Mouse (Mus musculus): ENCODE measurements around the gene Hif3a.
"Not testable (repeated sequence)": the region's sequence is repeated elsewhere in the genome, so short reads cannot be mapped to it uniquely, and the experiment has no call there.

Hif3a gene

DNA sequence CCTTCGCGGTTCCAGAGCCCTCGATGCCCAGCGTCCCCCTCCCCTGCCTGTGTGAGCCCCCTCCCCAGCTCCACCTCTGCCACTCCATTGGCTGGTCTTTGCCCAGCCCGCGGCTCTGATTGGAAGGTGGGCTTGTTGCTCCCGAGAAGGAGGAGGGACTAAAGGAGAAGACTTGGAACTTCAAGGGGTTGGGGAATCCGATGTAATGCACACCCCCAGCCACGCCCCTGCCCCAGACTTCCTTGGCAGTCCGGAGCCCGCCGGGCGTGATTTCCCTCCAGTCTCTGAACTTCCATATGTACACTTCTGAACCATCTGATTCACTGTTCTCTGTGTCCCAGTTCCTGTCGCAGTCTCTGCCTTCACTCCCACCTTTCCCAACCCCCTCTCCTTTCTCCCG, at the start of gene Hif3a:
Gene Hif3a (minus strand): TSS at position 39 of the 400 bp plus-strand sequence.
- DNase-seq (ENCODE audit: low spot score in 2 of 2) = no peak

- DNase-seq (ENCODE audit: low spot score in 2 of 2) = not testable (repeated sequence)
Observed at GRCm38 (mm10) chr7:17101631-17102030, 39.4 kb upstream of the Hif3a start.

GRCm38 (mm10) chr7:17091280-17091679, 29.1 kb upstream of the Hif3a start:
- peak in 1 of 2 experiments; percentile 10 for DNase-seq (ENCODE audit: low spot score in 2 of 2)

GRCm38 (mm10) chr7:17090058-17090585, 27.9 kb upstream of the Hif3a start:
- DNase-seq (ENCODE audit: low spot score in 2 of 2) = no peak

- DNase-seq (ENCODE audit: low spot score in 2 of 2) = no peak
Observed at GRCm38 (mm10) chr7:17087731-17088130, 25.5 kb upstream of the Hif3a start.

DNA sequence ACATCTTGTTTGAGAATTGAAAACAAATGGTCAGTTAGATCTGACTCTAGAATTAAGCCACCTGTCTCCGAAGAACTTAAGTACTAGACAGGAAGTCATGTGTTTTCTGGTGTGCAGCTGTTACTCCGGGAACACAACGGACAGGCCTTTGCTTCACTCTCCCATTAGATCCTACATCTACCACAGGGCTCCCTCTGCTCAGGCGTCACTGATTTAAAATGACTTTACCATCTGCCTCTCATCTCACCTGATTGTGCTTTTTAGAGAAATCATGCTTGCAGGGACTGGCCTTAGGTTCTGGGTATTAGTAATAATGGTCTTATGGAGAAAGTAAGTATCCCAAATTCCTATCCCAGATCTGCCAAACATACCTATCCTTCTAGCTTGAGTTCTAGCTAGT, 20.5 kb upstream of the Hif3a start:
- DNase-seq (ENCODE audit: low spot score in 2 of 2) = no peak

DNA sequence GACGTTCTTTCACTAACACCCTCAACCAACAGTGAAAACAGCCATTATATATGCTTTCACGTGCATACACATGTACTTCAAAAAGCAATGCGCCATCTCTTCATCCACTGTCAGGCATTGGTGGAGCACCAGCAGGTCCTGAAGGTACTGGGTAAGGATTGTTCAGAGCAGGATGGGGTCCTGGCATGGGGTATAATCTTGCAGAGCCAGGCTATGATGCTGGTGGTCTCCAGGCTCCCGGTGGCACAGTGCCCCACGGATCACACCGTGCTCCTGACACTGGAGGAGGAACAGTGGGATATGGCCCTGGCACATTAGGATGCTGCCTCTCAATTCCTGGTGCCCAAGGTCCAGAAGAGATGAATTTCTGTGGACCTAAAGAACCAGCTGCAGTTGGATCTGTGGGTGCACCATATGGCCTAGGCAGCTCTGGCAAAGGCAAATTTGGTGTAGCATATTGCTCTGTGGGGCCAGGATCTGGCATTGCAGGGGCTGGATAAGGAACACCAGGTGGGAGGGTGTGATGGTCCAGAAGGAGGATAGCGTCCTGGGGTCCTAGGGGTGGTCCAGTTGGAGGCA, 15.9 kb upstream of the Hif3a start:
- no peak for DNase-seq (ENCODE audit: low spot score in 2 of 2)

DNA sequence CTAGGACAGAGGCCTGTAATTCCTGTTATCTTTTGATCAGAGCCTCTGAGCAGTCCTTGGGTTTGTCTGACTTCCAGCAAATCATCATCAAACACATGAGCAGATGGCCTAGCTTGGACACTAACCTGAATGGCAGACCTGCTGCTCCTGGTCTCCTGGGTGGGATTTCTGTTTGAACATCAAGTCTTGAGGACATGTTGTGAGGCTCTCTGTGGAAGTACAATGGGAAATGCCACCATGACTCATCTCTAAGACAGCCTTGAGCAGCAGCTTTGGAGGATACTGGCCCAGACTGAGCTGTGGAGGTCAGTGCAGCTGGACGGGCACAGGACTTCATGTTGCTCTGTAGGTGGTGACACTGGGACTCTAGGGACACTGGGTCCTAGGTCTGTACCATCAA, 14.3 kb upstream of the Hif3a start:
- DNase-seq (ENCODE audit: low spot score in 2 of 2) = no peak

- DNase-seq (ENCODE audit: low spot score in 2 of 2) = peak; percentile 20 to 55
Observed at GRCm38 (mm10) chr7:17073904-17074615, 11.8 kb upstream of the Hif3a start, which contains the start of gene Psg16. Gene Psg16, plus strand, starts transcription at chr7:17074040.

DNA sequence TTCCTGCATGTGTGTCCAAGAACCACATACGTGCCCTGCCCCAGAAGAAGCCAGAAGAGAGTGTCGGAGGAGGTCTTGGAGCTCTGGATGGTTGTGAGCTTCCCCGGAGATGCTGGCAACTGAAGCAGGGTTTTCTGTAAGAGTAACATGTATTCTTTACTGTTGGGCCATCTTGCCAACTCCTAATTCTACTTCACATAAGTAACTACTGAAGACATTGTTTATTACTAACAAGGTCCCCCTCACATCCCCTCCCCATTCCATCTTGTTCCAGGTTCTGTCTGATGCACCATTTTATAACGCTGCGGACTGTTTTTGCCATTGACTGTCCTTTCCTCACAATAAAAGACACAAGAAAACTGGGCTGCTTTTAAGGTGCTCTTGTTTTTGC, 11.3 kb upstream of the Hif3a start:
- DNase-seq (ENCODE audit: low spot score in 2 of 2) = no peak

GRCm38 (mm10) chr7:17067651-17068050, 5.4 kb upstream of the Hif3a start:
- DNase-seq (ENCODE audit: low spot score in 2 of 2) = not testable (repeated sequence)

DNA sequence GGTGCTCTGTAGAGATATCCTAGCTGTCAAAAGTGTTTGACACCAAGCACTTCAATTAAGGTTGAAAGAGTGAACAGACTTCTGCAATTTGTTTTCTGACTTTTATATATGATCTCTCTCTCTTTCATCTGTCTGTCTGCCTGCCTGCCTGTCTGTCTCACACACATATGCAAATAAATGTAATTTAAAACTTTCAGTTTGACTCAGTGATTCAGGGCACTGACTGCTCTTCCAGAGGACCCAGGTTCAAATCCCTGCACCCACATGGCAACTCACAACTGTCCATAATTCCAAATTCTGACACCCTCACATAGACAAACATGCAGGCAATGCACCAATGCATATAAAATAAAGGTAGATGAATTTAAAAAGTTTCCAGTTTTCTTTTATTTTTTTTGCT, 4.8 kb upstream of the Hif3a start:
- no peak for DNase-seq (ENCODE audit: low spot score in 2 of 2)

GRCm38 (mm10) chr7:17066412-17066811, 4.2 kb upstream of the Hif3a start:
- peak; percentile 33 to 63 for DNase-seq (ENCODE audit: low spot score in 2 of 2)

- DNase-seq (ENCODE audit: low spot score in 2 of 2) = no peak
Observed at GRCm38 (mm10) chr7:17065620-17066019, 3.4 kb upstream of the Hif3a start.

- DNase-seq (ENCODE audit: low spot score in 2 of 2) = no peak
Observed at GRCm38 (mm10) chr7:17062845-17063244, 618 bp upstream of the Hif3a start.

DNA sequence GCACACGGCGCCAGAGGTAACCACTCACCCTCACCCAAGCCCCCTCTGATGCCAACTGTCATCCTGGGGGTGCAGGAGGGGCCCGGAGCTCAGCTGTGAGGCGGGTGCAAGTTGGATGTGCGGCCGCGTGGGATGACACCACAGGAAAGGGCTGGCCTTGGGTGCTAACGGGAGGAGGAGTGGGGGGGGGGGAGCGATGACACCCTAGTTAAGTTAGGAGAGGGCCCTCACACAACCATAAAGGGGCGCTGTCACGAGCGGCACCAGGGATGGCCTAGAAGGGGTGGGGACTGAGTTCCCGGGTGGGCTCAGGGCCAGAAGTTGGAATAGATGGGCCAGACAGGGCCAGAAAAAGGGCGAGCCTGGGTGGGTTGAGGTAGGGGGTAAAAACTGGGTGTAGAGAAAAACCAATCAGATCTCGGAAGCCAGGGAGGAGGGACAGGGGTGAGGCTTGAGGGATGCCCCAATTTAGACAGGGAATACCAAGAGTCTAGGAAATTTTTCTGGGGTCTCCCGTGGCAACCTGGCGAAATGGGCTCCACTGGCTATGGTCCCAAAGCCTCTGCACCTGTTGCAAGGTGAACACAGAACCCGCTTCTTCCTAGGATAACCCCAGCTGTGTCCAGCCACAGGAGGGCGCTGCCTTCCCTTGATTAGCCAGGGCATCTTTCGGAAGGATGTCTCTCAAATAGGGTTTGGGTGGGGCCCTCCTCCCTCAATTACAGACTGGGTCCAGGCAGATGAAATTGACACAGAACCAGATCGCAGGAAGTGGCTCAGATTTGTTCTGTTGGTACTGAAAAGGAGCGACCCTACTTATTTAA, 1.2 kb downstream of the Hif3a start:
- DNase-seq (ENCODE audit: low spot score in 2 of 2) = no peak

GRCm38 (mm10) chr7:17060031-17060781, 2.0 kb downstream of the Hif3a start:
- no peak for DNase-seq (ENCODE audit: low spot score in 2 of 2)

- no peak for DNase-seq (ENCODE audit: low spot score in 2 of 2)
Observed at GRCm38 (mm10) chr7:17059463-17059844, 2.8 kb downstream of the Hif3a start.

GRCm38 (mm10) chr7:17058816-17059462, 3.3 kb downstream of the Hif3a start:
- DNase-seq (ENCODE audit: low spot score in 2 of 2) = peak in 1 of 2 experiments; percentile 55

- DNase-seq (ENCODE audit: low spot score in 2 of 2) = peak in 1 of 2 experiments; percentile 59
Observed at GRCm38 (mm10) chr7:17058071-17058689, 4.0 kb downstream of the Hif3a start.
